Mouse (Mus musculus) megakaryocyte, embryonic 14.5 days (primary cell): ENCODE measurements around the gene Lhfp.

Experiments used
- FLI1 ChIP-seq: IDR thresholded peaks from 2 replicates; pipeline ENCODE4 v1.6.1; 2012; ENCODE audit warnings: low read length, inconsistent platforms, mixed read lengths
- GATA1 ChIP-seq: IDR thresholded peaks from 3 replicates; pipeline ENCODE4 v1.6.1; 2012; ENCODE audit warnings: mixed read lengths, low read length, inconsistent platforms, borderline replicate concordance

GRCm38 (mm10) chr3:53266116-53266515, 224.8 kb downstream of the Lhfp start:
- TF ChIP-seq GATA1 (no peak), FLI1 (no peak)
